9 mouse cellular contexts compared by ENCODE assay signal in the genomic region with DNA sequence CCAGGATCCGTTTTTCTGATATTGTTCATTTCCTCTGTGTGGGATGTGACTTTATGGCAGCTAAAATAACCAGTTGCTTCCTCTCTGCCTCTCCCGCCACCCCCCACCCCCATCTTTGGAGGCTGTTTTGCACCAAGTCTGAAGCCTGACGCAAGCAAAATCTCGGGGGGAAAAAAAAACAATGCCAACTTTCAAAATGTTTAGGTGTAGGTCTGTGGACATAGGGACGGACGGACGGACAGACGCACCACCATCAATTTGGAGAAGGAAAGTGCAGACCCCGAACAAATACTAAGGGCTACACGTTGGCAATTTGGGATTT. TPM values are rescaled to one million over a fixed set of nuclear protein-coding genes. Genes with fewer than 3 reads are reported as not detected.
A peak's percentile ranks its signal among the peaks of the same experiment; 100 is the strongest.
DNase-seq lines count a peak whose midpoint lies in the region; ATAC-seq and TF ChIP-seq lines count a peak whose summit lies in the region.
"Had no signal": no experiment of that assay in that cellular context is flagged by ENCODE, and none has a peak within 500 bp of the region (broad histone marks: within the 10 kb centered on the region; RNA-seq: fewer than 3 reads in every experiment).

No protein-coding gene starts in this region.

- DNase-seq in adrenal gland, postnatal 10 days: peak; percentile 41
- DNase-seq in adrenal gland, adult 18-20 months (ENCODE audit: low spot score in 2 of 2): no peak
- DNase-seq in layer of hippocampus, adult 11-12 months (ENCODE audit: low spot score): peak; percentile 8
- DNase-seq in layer of hippocampus, postnatal 25 days (ENCODE audit: extremely low spot score in 1 of 2, low spot score in 1 of 2): no peak
- no peak for DNase-seq in intestine, embryonic 14.5 days (ENCODE audit: low spot score)
- DNase-seq in midbrain, postnatal 0 days (ENCODE audit: low spot score): no peak
- DNase-seq in right cerebral cortex, adult 18-20 months: no peak
- no peak for DNase-seq in right cerebral cortex, postnatal 36 days (ENCODE audit: low spot score in 2 of 2)
- DNase-seq: cerebellum, adult 2 months had no signal

- ATAC-seq in intestine, embryonic 14.5 days (replicated peaks; ENCODE audit: low FRiP score, low TSS enrichment, low read depth): no peak
- no peak for ATAC-seq in midbrain, postnatal 0 days (ENCODE audit: low FRiP score)

- 0 out of 2 replicates have a peak overlapping the region, but pooled peaks have one; percentile 5 for H3K27ac ChIP-seq in intestine, embryonic 14.5 days (ENCODE audit: low read depth)
- H3K27ac ChIP-seq in midbrain, postnatal 0 days (ENCODE audit: low read depth, low read length): no peak overlapping the region

- peak overlapping the region; percentile 13; the same call in 1 of the 2 replicates for H3K4me2 ChIP-seq in intestine, embryonic 14.5 days (ENCODE audit: low read length)
- no peak overlapping the region for H3K4me2 ChIP-seq in midbrain, postnatal 0 days (ENCODE audit: low read depth, low read length, poor library complexity, severe bottlenecking)

- no peak overlapping the region for H3K9ac ChIP-seq in intestine, embryonic 14.5 days (ENCODE audit: low read length)
- no peak overlapping the region for H3K9ac ChIP-seq in midbrain, postnatal 0 days (replicated peaks; ENCODE audit: low read length, poor library complexity, severe bottlenecking)

- H3K27me3 ChIP-seq in intestine, embryonic 14.5 days (replicated peaks; ENCODE audit: control insufficient read depth, insufficient read depth, low read length): peaks cover 89% of the 10 kb centered on the region
- H3K27me3 ChIP-seq in midbrain, postnatal 0 days (ENCODE audit: insufficient read depth, low read length): peaks cover 58% of the 10 kb centered on the region

- no peaks in the 10 kb centered on the region for H3K9me3 ChIP-seq in intestine, embryonic 14.5 days (ENCODE audit: control insufficient read depth, low read length)
- H3K9me3 ChIP-seq in midbrain, postnatal 0 days (ENCODE audit: low read length): no peaks in the 10 kb centered on the region

- H3K36me3 ChIP-seq in intestine, embryonic 14.5 days (ENCODE audit: control insufficient read depth, insufficient read depth, low read length): no peaks in the 10 kb centered on the region
- no peaks in the 10 kb centered on the region for H3K36me3 ChIP-seq in midbrain, postnatal 0 days (ENCODE audit: insufficient read depth, low read length)

- H3K4me1 ChIP-seq in intestine, embryonic 14.5 days (replicated peaks; ENCODE audit: control insufficient read depth, insufficient read depth, low read length): 0 out of 2 replicates have a peak, but pooled peaks cover 4% of the 10 kb centered on the region
- no peaks in the 10 kb centered on the region for H3K4me1 ChIP-seq in midbrain, postnatal 0 days (ENCODE audit: insufficient read depth, low read length)

- H3K4me3 ChIP-seq in intestine, embryonic 14.5 days (ENCODE audit: low read depth, low read length): peak overlapping the region; percentile 50
- 0 out of 2 replicates have a peak overlapping the region, but pooled peaks have one; percentile 10 for H3K4me3 ChIP-seq in midbrain, postnatal 0 days (ENCODE audit: low read depth, low read length)

- WGBS in intestine, embryonic 14.5 days: 9% methylated on average over 10 of the region's 10 CpGs
- 6% methylated on average over 10 of the region's 10 CpGs for WGBS in midbrain, postnatal 0 days

- TF ChIP-seq CTCF in midbrain, postnatal 0 days (IDR thresholded peaks at IDR 0.05): no peak

RNA-seq across cellular contexts. Expression of a gene that starts 1.2 kb away (rescaled TPM):
- 10 to 100 TPM; 19.8 to 26.7 TPM for total RNA-seq in adrenal gland, postnatal 10 days (2021)
- 10 to 100 TPM; 36.9 to 43.4 TPM for total RNA-seq in adrenal gland, adult 18-20 months (2021)
- total RNA-seq in layer of hippocampus, postnatal 25 days (2021): 1 to 10 TPM; 2.3 to 2.4 TPM
- 7.4 and 9.6 TPM in 2 replicates for polyA plus RNA-seq in intestine, embryonic 14.5 days (2014; fragmentation: Nextera tagmentation; extraction: Ambion mirVana)
- total RNA-seq in midbrain, postnatal 0 days (2014; rRNA removed): 0.80 and 0.99 TPM in 2 replicates
- polyA plus RNA-seq in midbrain, postnatal 0 days (2015; fragmentation: Nextera tagmentation; extraction: Ambion mirVana): 2.8 and 3.5 TPM in 2 replicates

RNA-seq across cellular contexts. Expression of a gene that starts 59.6 kb away (rescaled TPM):
- total RNA-seq in adrenal gland, postnatal 10 days (2021): 10 to 100 TPM; 12.2 to 15.0 TPM
- total RNA-seq in adrenal gland, adult 18-20 months (2021): under 1 TPM; 0.70 to 0.76 TPM
- 1 to 10 TPM; 1.4 to 1.5 TPM for total RNA-seq in layer of hippocampus, postnatal 25 days (2021)
- 60.3 and 71.1 TPM in 2 replicates for polyA plus RNA-seq in intestine, embryonic 14.5 days (2014; fragmentation: Nextera tagmentation; extraction: Ambion mirVana)
- 6.2 and 7.5 TPM in 2 replicates for total RNA-seq in midbrain, postnatal 0 days (2014; rRNA removed)
- 2.9 and 3.3 TPM in 2 replicates for polyA plus RNA-seq in midbrain, postnatal 0 days (2015; fragmentation: Nextera tagmentation; extraction: Ambion mirVana)

Comparison
In these comparisons a context has a peak if more than half of its experiments do, and no peak if none do; other contexts are left out.
1. DNase-seq: peak in adrenal gland, postnatal 10 days (single experiment) and layer of hippocampus, adult 11-12 months (single experiment); none in adrenal gland, adult 18-20 months (0 of 2), layer of hippocampus, postnatal 25 days (0 of 2), intestine, embryonic 14.5 days (single experiment), midbrain, postnatal 0 days (single experiment), right cerebral cortex, adult 18-20 months (single experiment) and right cerebral cortex, postnatal 36 days (0 of 2).
2. RNA of a gene that starts 1.2 kb away (total RNA-seq): 36.9 to 43.4 TPM in adrenal gland, adult 18-20 months and 19.8 to 26.7 TPM in adrenal gland, postnatal 10 days; 2.3 to 2.4 TPM in layer of hippocampus, postnatal 25 days and 0.80 to 0.99 TPM in midbrain, postnatal 0 days; every median in the first group is over 4 times any median in the second.